7 mouse cellular contexts compared by ENCODE assay signal in the genomic region with DNA sequence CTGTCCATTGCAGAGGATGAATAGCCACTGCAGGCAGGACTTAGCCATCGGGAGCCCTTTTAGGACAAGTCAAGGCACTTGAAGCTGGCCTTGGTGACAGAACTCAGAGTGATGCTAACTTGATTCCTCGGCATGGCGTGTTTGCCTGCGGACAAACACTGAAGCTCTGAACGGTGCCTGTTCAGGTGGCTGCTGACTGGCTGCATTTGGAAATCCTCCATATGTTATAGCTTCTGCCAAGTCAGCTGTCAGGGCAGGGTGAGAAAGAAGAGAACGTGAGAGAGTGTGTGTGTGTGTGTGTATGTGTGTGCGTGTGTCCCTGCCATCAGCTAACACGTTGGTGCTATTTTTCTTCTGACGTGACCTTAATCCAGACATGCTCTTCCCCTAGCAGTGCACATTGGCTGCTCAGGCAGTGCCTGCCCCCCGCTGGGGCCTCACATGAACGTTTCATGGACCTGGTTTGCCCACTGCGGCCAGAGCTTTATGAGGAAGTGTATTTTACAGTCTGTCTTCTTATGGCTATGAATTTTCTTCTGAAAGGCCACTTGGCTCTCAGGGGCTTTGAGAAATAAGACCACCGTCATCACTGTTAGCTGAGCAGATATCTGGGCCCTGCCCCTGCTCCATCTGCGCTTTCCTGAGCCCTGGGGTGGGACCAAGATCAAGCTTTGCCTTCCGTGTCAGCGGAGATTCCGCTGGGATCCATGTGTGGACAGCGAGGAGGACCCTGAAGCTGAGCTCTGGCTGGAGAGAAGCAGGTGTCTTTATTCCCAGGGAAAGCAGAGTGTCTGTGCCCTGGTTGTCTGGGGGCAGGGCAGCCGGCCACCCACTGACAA. TPM values are rescaled to one million over a fixed set of nuclear protein-coding genes. Genes with fewer than 3 reads are reported as not detected.
DNase-seq lines count a peak whose midpoint lies in the region; ATAC-seq and TF ChIP-seq lines count a peak whose summit lies in the region.

No protein-coding gene starts in this region.

- peak overlapping the region; percentile 10; the same call in 1 of the 2 replicates for H3K27ac ChIP-seq in lung, embryonic 14.5 days (ENCODE audit: low read depth)
- H3K27ac ChIP-seq in forebrain, embryonic 16.5 days (ENCODE audit: low read length): peak overlapping the region; percentile 96
- H3K27ac ChIP-seq in neural tube, embryonic 14.5 days (ENCODE audit: low read depth, low read length): peak overlapping the region; percentile 66; the same call in 1 of the 2 replicates

- no peaks in the 10 kb centered on the region for H3K27me3 ChIP-seq in lung, embryonic 14.5 days (ENCODE audit: insufficient read depth, low read length)
- no peaks in the 10 kb centered on the region for H3K27me3 ChIP-seq in forebrain, embryonic 16.5 days (replicated peaks; ENCODE audit: control insufficient read depth, insufficient read depth, low read length)
- H3K27me3 ChIP-seq in neural tube, embryonic 14.5 days (ENCODE audit: control insufficient read depth, insufficient read depth, low read length): no peaks in the 10 kb centered on the region

- H3K36me3 ChIP-seq in lung, embryonic 14.5 days (ENCODE audit: insufficient read depth): peaks cover 29% of the 10 kb centered on the region
- peaks cover 3% of the 10 kb centered on the region; the same call in 1 of the 2 replicates for H3K36me3 ChIP-seq in forebrain, embryonic 16.5 days (ENCODE audit: control insufficient read depth, insufficient read depth)
- no peaks in the 10 kb centered on the region for H3K36me3 ChIP-seq in neural tube, embryonic 14.5 days (ENCODE audit: control insufficient read depth, insufficient read depth, low read length)

- no peaks in the 10 kb centered on the region for H3K9me3 ChIP-seq in lung, embryonic 14.5 days (ENCODE audit: low read depth, low read length)
- H3K9me3 ChIP-seq in forebrain, embryonic 16.5 days (ENCODE audit: control insufficient read depth, low read length): no peaks in the 10 kb centered on the region
- H3K9me3 ChIP-seq in neural tube, embryonic 14.5 days (ENCODE audit: control insufficient read depth, low read length): no peaks in the 10 kb centered on the region

- TF ChIP-seq CTCF in lung, embryonic 14.5 days (IDR thresholded peaks at IDR 0.05; ENCODE audit: low read depth): no peak

- H3K9ac ChIP-seq in lung, embryonic 14.5 days: no peak overlapping the region
- H3K9ac ChIP-seq in forebrain, embryonic 16.5 days (replicated peaks; ENCODE audit: low read depth, low read length): peak overlapping the region; percentile 38; the same call in 1 of the 2 replicates
- H3K9ac ChIP-seq in neural tube, embryonic 14.5 days (replicated peaks; ENCODE audit: low read depth, low read length): no peak overlapping the region; the same call in 1 of the 2 replicates

- DNase-seq in lung, embryonic 14.5 days: peak; percentile 62
- no peak for DNase-seq in lung, postnatal 14 days
- peak; percentile 69 to 72 for DNase-seq in heart, postnatal 10 days
- no peak for DNase-seq in spleen, postnatal 14 days (ENCODE audit: low spot score in 2 of 2)
- DNase-seq in ovary, postnatal 14 days (ENCODE audit: low spot score): no peak

- H3K4me2 ChIP-seq in lung, embryonic 14.5 days: no peak overlapping the region
- H3K4me2 ChIP-seq in forebrain, embryonic 16.5 days (ENCODE audit: low read length): no peak overlapping the region
- H3K4me2 ChIP-seq in neural tube, embryonic 14.5 days (ENCODE audit: low read depth, low read length): no peak overlapping the region

- 49% methylated on average over 19 of the region's 19 CpGs for WGBS in lung, embryonic 14.5 days
- 53% methylated on average over 19 of the region's 19 CpGs for WGBS in forebrain, embryonic 16.5 days
- 51% methylated on average over 19 of the region's 19 CpGs for WGBS in neural tube, embryonic 14.5 days

- ATAC-seq in lung, embryonic 14.5 days (ENCODE audit: insufficient read depth): peak; percentile 35; the same call in 1 of the 2 replicates
- 0 out of 2 replicates have a peak, but pooled peaks have one; percentile 1 for ATAC-seq in forebrain, embryonic 16.5 days
- no peak for ATAC-seq in neural tube, embryonic 14.5 days (ENCODE audit: low read depth)

- peaks cover 13% of the 10 kb centered on the region for H3K4me1 ChIP-seq in lung, embryonic 14.5 days (ENCODE audit: insufficient read depth)
- peaks cover 68% of the 10 kb centered on the region for H3K4me1 ChIP-seq in forebrain, embryonic 16.5 days (replicated peaks; ENCODE audit: control insufficient read depth, insufficient read depth, low read length)
- peaks cover 26% of the 10 kb centered on the region for H3K4me1 ChIP-seq in neural tube, embryonic 14.5 days (ENCODE audit: control insufficient read depth, insufficient read depth, low read length)

- H3K4me3 ChIP-seq in lung, embryonic 14.5 days (ENCODE audit: low read depth, low read length): no peak overlapping the region
- H3K4me3 ChIP-seq in forebrain, embryonic 16.5 days (replicated peaks; ENCODE audit: low read length): no peak overlapping the region
- H3K4me3 ChIP-seq in neural tube, embryonic 14.5 days (ENCODE audit: low read depth, low read length): no peak overlapping the region

- intact Hi-C loops in heart, postnatal 10 days (cut with DNase I): no loop called here

RNA-seq across cellular contexts. Expression of a gene that starts 38.2 kb away (rescaled TPM):
- 3.4 and 3.9 TPM in 2 replicates for polyA plus RNA-seq in lung, embryonic 14.5 days (2014; fragmentation: Nextera tagmentation; extraction: Ambion mirVana)
- 2.8 and 3.3 TPM in 2 replicates for polyA plus RNA-seq in forebrain, embryonic 16.5 days (2015; fragmentation: Nextera tagmentation; extraction: Ambion mirVana)
- total RNA-seq in heart, postnatal 10 days (2021): 10 to 100 TPM; 53.6 to 56.7 TPM
- polyA plus RNA-seq in neural tube, embryonic 14.5 days (2014; fragmentation: Nextera tagmentation; extraction: Ambion mirVana): 3.8 and 4.1 TPM in 2 replicates

RNA-seq across cellular contexts. Expression of a gene that starts 47.5 kb away (rescaled TPM):
- 97.6 and 99.7 TPM in 2 replicates for polyA plus RNA-seq in lung, embryonic 14.5 days (2014; fragmentation: Nextera tagmentation; extraction: Ambion mirVana)
- polyA plus RNA-seq in forebrain, embryonic 16.5 days (2015; fragmentation: Nextera tagmentation; extraction: Ambion mirVana): 121 and 125 TPM in 2 replicates
- 10 to 100 TPM; 46.2 to 50.5 TPM for total RNA-seq in heart, postnatal 10 days (2021)
- polyA plus RNA-seq in neural tube, embryonic 14.5 days (2014; fragmentation: Nextera tagmentation; extraction: Ambion mirVana): 116 and 121 TPM in 2 replicates

RNA-seq across cellular contexts. Expression of a gene that starts 59.4 kb away (rescaled TPM):
- polyA plus RNA-seq in lung, embryonic 14.5 days (2014; fragmentation: Nextera tagmentation; extraction: Ambion mirVana): 13.6 and 13.7 TPM in 2 replicates
- polyA plus RNA-seq in forebrain, embryonic 16.5 days (2015; fragmentation: Nextera tagmentation; extraction: Ambion mirVana): 0.92 and 1.5 TPM in 2 replicates
- total RNA-seq in heart, postnatal 10 days (2021): 10 to 100 TPM in 1 of 2 experiments, 1 to 10 TPM in 1; 8.9 to 11.9 TPM
- 1.0 and 1.3 TPM in 2 replicates for polyA plus RNA-seq in neural tube, embryonic 14.5 days (2014; fragmentation: Nextera tagmentation; extraction: Ambion mirVana)

Comparison
In these comparisons a context has a peak if more than half of its experiments do, and no peak if none do; other contexts are left out.
1. DNase-seq: peak in lung, embryonic 14.5 days (single experiment) and heart, postnatal 10 days (2 of 2); none in lung, postnatal 14 days (single experiment), spleen, postnatal 14 days (0 of 2) and ovary, postnatal 14 days (single experiment).
2. H3K27ac ChIP-seq: peak in every context shown above with its lines; median percentile 96 in forebrain, embryonic 16.5 days; 66 in neural tube, embryonic 14.5 days; 10 in lung, embryonic 14.5 days.